Mouse (Mus musculus) E14TG2a.4 (cell line): ENCODE results near the gene Rnf227.

Experiments used
- H3K27me3 ChIP-seq: 2 replicates; pipeline ENCODE4 v1.6.1; 2014; ENCODE audit warnings: low read length, control low read depth; ENCODE audit not compliant: insufficient read depth
- H3K36me3 ChIP-seq: 2 replicates; pipeline ENCODE4 v1.6.1; 2014; ENCODE audit warnings: low read length, control low read depth; ENCODE audit not compliant: insufficient read depth
- H3K4me1 ChIP-seq: replicated peaks from 2 replicates; pipeline ENCODE4 v1.6.1; 2014; ENCODE audit warnings: low read depth, low read length, control low read depth
- H3K4me3 ChIP-seq: replicated peaks from 2 replicates; pipeline ENCODE4 v1.5.1; 2014; ENCODE audit warnings: mild to moderate bottlenecking, low read length
- H3K9me3 ChIP-seq: 2 replicates; pipeline ENCODE4 v1.6.1; 2014; ENCODE audit warnings: low read length, control low read depth
- CTCF ChIP-seq: conservative IDR thresholded peaks from 2 replicates; pipeline ENCODE4 v1.5.1; 2014; ENCODE audit warnings: low read length
- NANOG ChIP-seq: IDR thresholded peaks from 2 replicates; pipeline ENCODE4 v1.6.1; 2014; ENCODE audit warnings: borderline replicate concordance, low read length, mixed read lengths
- POU5F1 ChIP-seq: IDR thresholded peaks from 2 replicates; pipeline ENCODE4 v1.6.1; 2014; ENCODE audit warnings: low read length, borderline replicate concordance

The Rnf227 gene

DNA sequence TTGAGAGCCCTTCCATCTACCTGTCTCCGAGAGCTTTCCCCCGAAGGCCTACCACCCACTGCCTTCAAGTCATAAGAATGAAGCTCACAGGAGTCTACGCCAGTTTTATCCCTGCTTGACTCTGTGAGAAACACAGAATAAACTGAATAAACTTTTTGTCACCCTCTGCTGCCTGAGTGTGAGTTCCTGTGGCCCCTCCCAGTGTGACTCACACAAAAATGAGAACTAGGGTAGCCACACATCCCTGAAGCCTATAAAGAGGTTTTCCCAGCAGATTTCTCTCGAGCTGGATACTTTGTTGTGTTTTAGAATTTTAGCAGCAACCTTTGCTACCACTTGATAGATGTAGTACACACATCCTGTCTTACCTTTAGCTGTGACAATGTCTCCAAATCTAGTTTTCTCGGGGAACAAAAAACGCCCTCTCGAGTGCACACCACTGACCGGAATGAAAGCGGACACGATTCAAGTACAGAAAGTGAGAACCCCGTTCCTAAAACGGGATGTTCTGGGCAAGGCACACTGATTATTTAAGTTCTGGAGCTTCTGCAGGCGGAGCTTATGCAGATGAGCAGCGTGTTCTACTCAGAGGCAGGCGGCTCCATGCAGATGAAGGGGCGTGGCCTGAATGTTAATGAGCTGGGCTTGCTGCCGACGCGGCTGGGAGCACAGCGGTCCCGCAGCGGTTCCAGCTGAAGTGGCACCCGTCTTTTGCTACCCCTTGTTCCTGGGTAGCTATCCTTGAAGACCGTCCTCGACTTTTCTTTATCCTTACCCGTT lies 14.4 kb upstream of the Rnf227 start, which contains the start of gene Kcnab3:
Gene Kcnab3, plus strand, starts transcription at position 631 of the 780 bp plus-strand sequence.
- TF ChIP-seq POU5F1 (no peak), NANOG (no peak), CTCF (no peak)
- Histone ChIP-seq H3K4me1 (peaks cover 56% of the 10 kb centered on the region), H3K9me3 (no peaks in the 10 kb centered on the region), H3K27me3 (peaks cover 47% of the 10 kb centered on the region), H3K36me3 (peaks cover 13% of the 10 kb centered on the region), H3K4me3 (peak within 1 kb of the TSS; percentile 85)

GRCm38 (mm10) chr11:69326408-69327156 lies 13.7 kb upstream of the Rnf227 start:
- Histone ChIP-seq H3K36me3 (peaks cover 6% of the 10 kb centered on the region), H3K4me1 (peaks cover 64% of the 10 kb centered on the region), H3K4me3 (peak overlapping the region; percentile 85), H3K9me3 (no peaks in the 10 kb centered on the region), H3K27me3 (peaks cover 54% of the 10 kb centered on the region)
- TF ChIP-seq CTCF (no peak), POU5F1 (no peak), NANOG (no peak)

- Histone ChIP-seq H3K27me3 (peaks cover 60% of the 10 kb centered on the region), H3K4me3 (peak overlapping the region; percentile 85), H3K9me3 (no peaks in the 10 kb centered on the region), H3K36me3 (peaks cover under 1% of the 10 kb centered on the region), H3K4me1 (peaks cover 65% of the 10 kb centered on the region)
- no peak for TF ChIP-seq NANOG
Observed at GRCm38 (mm10) chr11:69327157-69327442, 13.2 kb upstream of the Rnf227 start.

- no peaks in the 10 kb centered on the region for H3K9me3 ChIP-seq
- TF ChIP-seq POU5F1 (no peak), NANOG (no peak), CTCF (no peak)
- peaks cover 65% of the 10 kb centered on the region for H3K4me1 ChIP-seq
- no peak overlapping the region for H3K4me3 ChIP-seq
- peaks cover 65% of the 10 kb centered on the region for H3K27me3 ChIP-seq
- H3K36me3 ChIP-seq: no peaks in the 10 kb centered on the region
Observed at GRCm38 (mm10) chr11:69327648-69328047, 12.6 kb upstream of the Rnf227 start.

DNA sequence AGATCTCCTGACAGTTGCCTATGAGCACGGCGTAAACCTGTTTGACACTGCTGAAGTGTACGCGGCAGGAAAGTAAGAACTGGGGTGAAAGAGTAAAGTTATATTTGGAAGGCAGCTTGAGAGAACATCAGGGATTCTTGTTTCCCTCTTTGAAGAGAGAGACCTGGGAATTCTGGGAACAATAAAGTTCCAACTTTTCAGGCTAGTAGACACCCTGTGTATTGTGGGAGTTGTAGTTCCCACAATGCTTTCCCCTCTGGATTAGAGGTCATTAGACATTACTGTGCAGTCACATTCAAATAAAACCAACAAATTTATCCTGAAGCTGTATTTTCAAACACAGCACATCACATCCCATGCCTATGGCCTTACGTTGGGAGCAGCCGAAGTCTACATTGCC lies 11.7 kb upstream of the Rnf227 start:
- no peaks in the 10 kb centered on the region for H3K9me3 ChIP-seq
- no peaks in the 10 kb centered on the region for H3K36me3 ChIP-seq
- peaks cover 74% of the 10 kb centered on the region for H3K27me3 ChIP-seq
- TF ChIP-seq NANOG (no peak), POU5F1 (no peak), CTCF (no peak)
- peaks cover 65% of the 10 kb centered on the region for H3K4me1 ChIP-seq
- no peak overlapping the region for H3K4me3 ChIP-seq

DNA sequence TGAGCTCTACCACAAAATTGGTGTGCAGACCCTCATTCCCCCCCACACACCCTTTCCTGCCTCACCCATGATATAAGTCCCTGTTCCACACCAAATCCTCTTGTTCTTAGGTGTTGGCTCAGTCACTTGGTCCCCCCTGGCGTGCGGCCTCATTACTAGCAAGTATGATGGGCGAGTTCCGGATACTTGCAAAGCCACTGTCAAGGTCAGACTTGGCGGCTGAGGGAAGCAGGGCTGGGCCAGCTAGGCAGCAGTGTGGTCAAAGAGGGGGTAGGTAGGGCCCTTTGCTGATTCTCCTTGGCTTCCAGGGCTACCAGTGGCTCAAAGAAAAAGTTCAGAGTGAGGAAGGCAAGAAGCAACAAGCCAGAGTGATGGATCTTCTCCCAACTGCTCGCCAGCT lies 9.1 kb upstream of the Rnf227 start:
- Histone ChIP-seq H3K4me1 (peaks cover 46% of the 10 kb centered on the region), H3K9me3 (no peaks in the 10 kb centered on the region), H3K36me3 (no peaks in the 10 kb centered on the region), H3K4me3 (peak overlapping the region; percentile 65; the same call in 1 of the 2 replicates), H3K27me3 (peaks cover 87% of the 10 kb centered on the region)
- TF ChIP-seq CTCF: no peak
- TF ChIP-seq NANOG: 0 out of 2 replicates have a peak, but pooled peaks have one; percentile 22
- TF ChIP-seq POU5F1: no peak

DNA sequence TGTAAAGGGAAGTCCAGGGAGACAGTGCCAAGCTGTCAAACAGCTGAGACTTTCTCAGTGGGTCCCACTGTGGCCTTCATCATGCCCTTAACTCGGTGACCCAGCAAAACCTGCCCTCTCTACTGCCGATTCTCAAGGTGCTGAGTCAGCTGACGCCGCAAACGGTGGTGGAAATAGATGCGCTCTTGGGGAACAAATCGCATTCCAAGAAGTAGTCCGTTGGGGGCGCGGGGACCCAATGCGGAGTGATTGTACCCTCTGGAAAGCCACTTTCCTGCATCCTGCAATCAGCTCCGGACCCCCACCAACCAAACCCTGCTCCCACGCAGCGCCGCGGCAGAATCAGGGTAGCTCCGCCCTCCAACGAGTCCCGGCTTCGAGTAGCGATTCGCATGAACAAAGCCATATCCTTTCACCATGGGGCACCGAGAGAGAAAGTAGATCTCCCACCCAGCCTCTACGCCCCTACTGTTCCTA lies 8.3 kb upstream of the Rnf227 start:
- Histone ChIP-seq H3K4me3 (peak overlapping the region; percentile 65), H3K27me3 (peaks cover 83% of the 10 kb centered on the region), H3K9me3 (no peaks in the 10 kb centered on the region), H3K4me1 (peaks cover 39% of the 10 kb centered on the region), H3K36me3 (no peaks in the 10 kb centered on the region)
- no peak for TF ChIP-seq NANOG

- TF ChIP-seq CTCF: no peak
- TF ChIP-seq NANOG: no peak
- TF ChIP-seq POU5F1: no peak
- Histone ChIP-seq H3K27me3 (peaks cover 81% of the 10 kb centered on the region), H3K4me1 (peaks cover 31% of the 10 kb centered on the region), H3K9me3 (peaks cover 4% of the 10 kb centered on the region), H3K4me3 (no peak overlapping the region; the same call in 1 of the 2 replicates), H3K36me3 (no peaks in the 10 kb centered on the region)
Observed at GRCm38 (mm10) chr11:69332713-69333253, 7.5 kb upstream of the Rnf227 start.
